ENCODE assay signal across 24 mouse cellular contexts in genomic region chr9:27670032-27670740, GRCm38 (mm10).
A peak's percentile ranks its signal among the peaks of the same experiment; 100 is the strongest.
DNase-seq lines count a peak whose midpoint lies in the region; ATAC-seq lines count a peak whose summit lies in the region.
"Had no signal": no experiment of that assay in that cellular context is flagged by ENCODE, and none has a peak within 500 bp of the region (broad histone marks: within the 10 kb centered on the region; RNA-seq: fewer than 3 reads in every experiment).

No protein-coding gene starts in this region.

- DNase-seq in embryo, embryonic 11 days, result peak; percentile 19
- DNase-seq in gastrocnemius, postnatal 25 days, result no peak
- DNase-seq in right cerebral cortex, postnatal 10 days (ENCODE audit: low spot score in 2 of 2), result no peak
- no peak for DNase-seq in thymus, adult 18-20 months
- DNase-seq: adrenal gland, adult 8-10 months; cerebellum, postnatal 10 days; heart, adult 2 months; heart, postnatal 4 days; kidney, adult 9 months; kidney, postnatal 36 days; layer of hippocampus, adult 9-11 months; left cerebral cortex, postnatal 4 days; liver; lung, postnatal 14 days; right cerebral cortex, postnatal 14 days; spleen, adult 18-20 months; thymus, postnatal 4 days had no signal

- peak; percentile 44; the same call in 1 of the 2 replicates for ATAC-seq in midbrain, embryonic 12.5 days (ENCODE audit: low FRiP score, low read depth)
- ATAC-seq in midbrain, embryonic 13.5 days, result no peak
- ATAC-seq in forebrain, embryonic 15.5 days (replicated peaks), result peak; percentile 71
- 0 out of 2 replicates have a peak, but pooled peaks have one; percentile 40 for ATAC-seq in neural tube, embryonic 13.5 days (ENCODE audit: low read depth)
- ATAC-seq: intestine, embryonic 15.5 days had no signal

- H3K4me1 ChIP-seq in midbrain, embryonic 12.5 days, result peaks cover 10% of the 10 kb centered on the region; the same call in 1 of the 2 replicates
- peaks cover 9% of the 10 kb centered on the region for H3K4me1 ChIP-seq in midbrain, embryonic 13.5 days (replicated peaks)
- H3K4me1 ChIP-seq in forebrain, embryonic 15.5 days, result peaks cover 11% of the 10 kb centered on the region
- H3K4me1 ChIP-seq in neural tube, embryonic 13.5 days (replicated peaks), result peaks cover 12% of the 10 kb centered on the region
- H3K4me1 ChIP-seq: intestine, embryonic 15.5 days had no signal

- H3K9ac ChIP-seq in midbrain, embryonic 12.5 days (replicated peaks), result no peak overlapping the region
- no peak overlapping the region for H3K9ac ChIP-seq in midbrain, embryonic 13.5 days (replicated peaks)
- no peak overlapping the region for H3K9ac ChIP-seq in forebrain, embryonic 15.5 days (replicated peaks)
- H3K9ac ChIP-seq in neural tube, embryonic 13.5 days, result no peak overlapping the region
- H3K9ac ChIP-seq: intestine, embryonic 15.5 days had no signal

- H3K36me3 ChIP-seq in midbrain, embryonic 12.5 days, result no peaks in the 10 kb centered on the region
- no peaks in the 10 kb centered on the region for H3K36me3 ChIP-seq in midbrain, embryonic 13.5 days
- no peaks in the 10 kb centered on the region for H3K36me3 ChIP-seq in forebrain, embryonic 15.5 days
- no peaks in the 10 kb centered on the region for H3K36me3 ChIP-seq in neural tube, embryonic 13.5 days
- H3K36me3 ChIP-seq: embryonic facial prominence, embryonic 10.5 days; intestine, embryonic 15.5 days had no signal

- H3K9me3 ChIP-seq in midbrain, embryonic 12.5 days, result no peaks in the 10 kb centered on the region
- no peaks in the 10 kb centered on the region for H3K9me3 ChIP-seq in midbrain, embryonic 13.5 days
- H3K9me3 ChIP-seq in forebrain, embryonic 15.5 days, result no peaks in the 10 kb centered on the region
- H3K9me3 ChIP-seq in neural tube, embryonic 13.5 days, result no peaks in the 10 kb centered on the region
- H3K9me3 ChIP-seq: embryonic facial prominence, embryonic 10.5 days; intestine, embryonic 15.5 days had no signal

- WGBS in midbrain, embryonic 12.5 days, result 29% methylated on average over 6 of the region's 6 CpGs
- WGBS in midbrain, embryonic 13.5 days, result 20% methylated on average over 6 of the region's 6 CpGs
- 5% methylated on average over 6 of the region's 6 CpGs for WGBS in forebrain, embryonic 15.5 days
- 15% methylated on average over 6 of the region's 6 CpGs for WGBS in neural tube, embryonic 13.5 days

- H3K4me2 ChIP-seq in midbrain, embryonic 12.5 days (replicated peaks), result no peak overlapping the region
- H3K4me2 ChIP-seq in midbrain, embryonic 13.5 days (replicated peaks), result no peak overlapping the region
- H3K4me2 ChIP-seq in forebrain, embryonic 15.5 days (replicated peaks), result no peak overlapping the region
- H3K4me2 ChIP-seq in neural tube, embryonic 13.5 days, result no peak overlapping the region
- H3K4me2 ChIP-seq: intestine, embryonic 15.5 days had no signal

- no peak overlapping the region for H3K27ac ChIP-seq in midbrain, embryonic 12.5 days (replicated peaks)
- H3K27ac ChIP-seq in midbrain, embryonic 13.5 days, result no peak overlapping the region
- H3K27ac ChIP-seq in forebrain, embryonic 15.5 days (replicated peaks), result no peak overlapping the region
- no peak overlapping the region for H3K27ac ChIP-seq in neural tube, embryonic 13.5 days (replicated peaks)
- H3K27ac ChIP-seq: embryonic facial prominence, embryonic 10.5 days; heart, adult 2 months; intestine, embryonic 15.5 days; left cerebral cortex, adult 2 months had no signal

- no peak overlapping the region for H3K4me3 ChIP-seq in midbrain, embryonic 12.5 days
- no peak overlapping the region for H3K4me3 ChIP-seq in midbrain, embryonic 13.5 days (replicated peaks)
- H3K4me3 ChIP-seq in forebrain, embryonic 15.5 days, result no peak overlapping the region
- no peak overlapping the region for H3K4me3 ChIP-seq in neural tube, embryonic 13.5 days
- H3K4me3 ChIP-seq: embryonic facial prominence, embryonic 10.5 days; heart, adult 2 months; intestine, embryonic 15.5 days; left cerebral cortex, adult 2 months had no signal

- H3K27me3 ChIP-seq in midbrain, embryonic 12.5 days, result no peaks in the 10 kb centered on the region
- no peaks in the 10 kb centered on the region for H3K27me3 ChIP-seq in midbrain, embryonic 13.5 days
- no peaks in the 10 kb centered on the region for H3K27me3 ChIP-seq in forebrain, embryonic 15.5 days
- H3K27me3 ChIP-seq in neural tube, embryonic 13.5 days, result no peaks in the 10 kb centered on the region; the same call in none of the 2 replicates
- H3K27me3 ChIP-seq: intestine, embryonic 15.5 days had no signal
